Mouse (Mus musculus) hindbrain, postnatal 0 days (tissue): Measurements from ENCODE around the gene Isoc2a. TPM values are rescaled to one million over a fixed set of nuclear protein-coding genes. Genes with fewer than 3 reads are reported as not detected.

ENCODE experiments used
- ATAC-seq: fragments of 200-750 bp; cut with Nextera tagmentation; 2 replicates; pipeline ENCODE4 v1.8.0; 2017; ENCODE audit warnings: mild to moderate bottlenecking, moderate TSS enrichment, moderate library complexity
- DNase-seq: peaks from one replicate; pipeline ENCODE4 v3.0.0-alpha.2; 2015; ENCODE audit warnings: low spot score
- H3K27ac ChIP-seq: fragments of 300-500 bp; sonication (generic); 2 replicates; pipeline ENCODE4 v1.5.1; 2014; ENCODE audit warnings: mild to moderate bottlenecking
- H3K27me3 ChIP-seq: fragments of 300-500 bp; sonication (generic); 2 replicates; pipeline ENCODE4 v1.6.1; 2014; ENCODE audit warnings: low read length, mixed read lengths; ENCODE audit not compliant: insufficient read depth
- H3K36me3 ChIP-seq: fragments of 300-500 bp; sonication (generic); 2 replicates; pipeline ENCODE4 v1.6.1; 2014; ENCODE audit warnings: low read length, mixed read lengths; ENCODE audit not compliant: insufficient read depth
- H3K4me1 ChIP-seq: fragments of 300-500 bp; sonication (generic); 2 replicates; pipeline ENCODE4 v1.6.1; 2014; ENCODE audit warnings: antibody characterized with exemption, low read length, mixed read lengths; ENCODE audit not compliant: insufficient read depth
- H3K4me2 ChIP-seq: fragments of 300-500 bp; sonication (generic); 2 replicates; pipeline ENCODE4 v1.6.1; 2014; ENCODE audit warnings: low read depth, mild to moderate bottlenecking, low read length, moderate library complexity, mixed read lengths
- H3K4me3 ChIP-seq: fragments of 300-500 bp; sonication (generic); 2 replicates; pipeline ENCODE4 v1.5.1; 2014; ENCODE audit warnings: low read length
- H3K9ac ChIP-seq: fragments of 300-500 bp; sonication (generic); replicated peaks from 2 replicates; pipeline ENCODE4 v1.6.1; 2014; ENCODE audit warnings: mild to moderate bottlenecking, low read length, moderate library complexity, mixed read lengths
- H3K9me3 ChIP-seq: fragments of 300-500 bp; sonication (generic); 2 replicates; pipeline ENCODE4 v1.6.1; 2016; ENCODE audit warnings: low read length, mixed read lengths
- CTCF ChIP-seq: IDR thresholded peaks from 2 replicates; pipeline ENCODE4 v1.5.1; 2016; ENCODE audit warnings: antibody characterized with exemption, control low read depth, low read depth
- WGBS: fragments of 180-500 bp; shearing (Covaris S2); extraction: QIAGEN DNeasy Blood & Tissue Kit; methylation state at CpG from one replicate; pipeline ENCODE4 v1.1.7; 2014; 5-methylcytosine and 5-hydroxymethylcytosine counted together
- polyA plus RNA-seq: library from polyadenylated mRNA; unstranded; fragments of >200 nt; fragmentation: Nextera tagmentation; extraction: Ambion mirVana; gene quantifications from 2 replicates; pipeline ENCODE4 v1.2.1, GENCODE M21; 2015
- total RNA-seq: library from RNA; depleted of rRNA; stranded (reverse); fragments of >200 nt; gene quantifications from 2 replicates; pipeline ENCODE4 v1.2.3, GENCODE M21; 2014

Gene Isoc2a
- total and polyA plus RNA-seq, 2 experiments from 2014 or later, result 0.43 to 12.2 TPM

DNA sequence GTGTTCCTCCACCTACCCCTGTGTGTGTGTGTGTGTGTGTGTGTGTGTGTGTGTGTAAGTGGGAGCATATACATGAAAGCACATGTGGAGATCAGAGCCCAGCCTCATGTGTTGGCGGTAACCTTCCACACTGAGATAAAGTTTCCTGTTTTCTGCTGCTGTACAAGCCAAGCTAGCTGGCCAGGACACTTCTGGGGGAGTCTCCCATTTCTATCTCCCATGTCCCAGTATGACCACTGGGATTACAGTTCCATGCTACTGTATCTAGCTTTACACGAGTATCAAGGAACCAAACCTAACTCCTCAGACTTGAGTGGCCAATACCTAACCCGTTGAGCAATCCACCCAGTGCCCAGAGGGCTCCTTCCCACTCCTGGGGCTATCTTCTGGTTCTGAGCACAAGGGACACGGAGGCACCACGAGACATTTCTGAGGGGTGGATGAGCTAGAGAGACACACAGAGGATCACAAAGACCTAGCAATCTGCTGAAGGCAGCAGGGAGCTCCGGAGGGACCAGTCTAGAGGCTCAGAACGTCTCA is 13.3 kb upstream of the Isoc2a start:
- Histone ChIP-seq H3K9me3 (no peaks in the 10 kb centered on the region), H3K4me1 (no peaks in the 10 kb centered on the region), H3K4me3 (no peak overlapping the region), H3K4me2 (no peak overlapping the region), H3K9ac (no peak overlapping the region), H3K36me3 (no peaks in the 10 kb centered on the region), H3K27ac (no peak overlapping the region), H3K27me3 (no peaks in the 10 kb centered on the region)
- DNase-seq (no peak), ATAC-seq (no peak)
- 78% methylated on average over 7 of the region's 7 CpGs for WGBS
- TF ChIP-seq CTCF, result no peak

DNA sequence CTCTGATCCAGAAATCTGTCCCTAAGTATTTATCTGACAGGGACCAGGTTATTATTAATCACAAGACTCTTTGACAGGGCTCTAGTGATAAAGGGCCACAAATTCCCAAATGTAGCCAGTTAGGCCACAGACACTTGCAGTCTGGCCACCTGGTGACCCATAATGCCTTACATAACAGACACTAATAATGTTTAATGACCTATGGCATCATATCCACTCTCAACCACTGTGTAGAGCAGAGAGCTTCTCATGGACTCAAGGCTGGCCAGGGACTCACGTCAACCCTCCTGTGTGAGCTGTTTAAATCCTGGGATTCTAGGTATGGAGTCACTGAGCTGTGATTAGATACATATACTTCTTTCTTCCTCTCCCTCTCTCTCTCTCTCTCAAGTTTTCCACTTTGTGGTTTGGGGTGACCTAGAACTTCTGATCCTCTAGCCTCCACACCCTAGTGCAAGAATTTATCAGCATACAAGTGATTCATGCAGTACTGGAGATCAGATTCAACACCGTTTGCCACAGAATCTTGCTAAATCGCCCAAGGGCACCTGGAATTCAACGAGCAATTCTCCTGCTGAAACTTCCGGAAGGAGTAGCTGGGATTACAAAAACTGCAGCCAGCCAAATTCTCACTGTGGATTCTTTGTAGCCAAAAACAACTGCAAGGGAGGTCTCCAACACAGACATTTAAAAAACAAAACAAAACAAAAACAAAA is 12.7 kb upstream of the Isoc2a start:
- DNase-seq, result no peak
- Histone ChIP-seq H3K27ac (no peak overlapping the region), H3K9ac (no peak overlapping the region), H3K4me1 (no peaks in the 10 kb centered on the region), H3K36me3 (no peaks in the 10 kb centered on the region), H3K27me3 (no peaks in the 10 kb centered on the region), H3K9me3 (no peaks in the 10 kb centered on the region), H3K4me2 (no peak overlapping the region), H3K4me3 (no peak overlapping the region)
- no peak for TF ChIP-seq CTCF
- WGBS, result 85% methylated on average over 5 of the region's 5 CpGs
- ATAC-seq, result no peak

DNA sequence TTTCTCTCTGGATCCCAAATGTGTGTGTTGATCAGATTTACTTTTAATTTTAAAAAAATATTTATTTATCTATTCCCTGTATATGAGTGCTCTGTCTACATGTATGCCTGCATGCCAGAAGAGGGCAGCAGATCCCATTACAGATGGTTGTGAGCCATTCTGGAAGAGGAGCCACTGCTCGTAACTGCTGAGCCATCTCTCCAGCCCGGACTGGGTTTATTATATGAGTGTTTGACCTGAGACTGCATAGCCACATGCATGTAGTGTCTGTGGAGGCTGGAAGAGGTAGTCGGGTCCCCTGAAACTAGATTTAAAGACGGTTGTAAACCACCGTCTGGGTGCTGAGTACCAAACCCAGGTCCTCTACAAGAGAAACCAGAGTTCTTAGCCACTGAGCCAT is 11.9 kb upstream of the Isoc2a start:
- Histone ChIP-seq H3K4me3 (0 out of 2 replicates have a peak overlapping the region, but pooled peaks have one; percentile 48), H3K4me2 (peak overlapping the region; percentile 60; the same call in 1 of the 2 replicates), H3K9me3 (no peaks in the 10 kb centered on the region), H3K27me3 (no peaks in the 10 kb centered on the region), H3K27ac (no peak overlapping the region), H3K4me1 (no peaks in the 10 kb centered on the region), H3K36me3 (no peaks in the 10 kb centered on the region), H3K9ac (no peak overlapping the region)
- DNase-seq, result peak; percentile 58
- peak; percentile 55 for ATAC-seq
- peak; percentile 62 for TF ChIP-seq CTCF
- WGBS, result 51% methylated on average over 5 of the region's 5 CpGs

DNA sequence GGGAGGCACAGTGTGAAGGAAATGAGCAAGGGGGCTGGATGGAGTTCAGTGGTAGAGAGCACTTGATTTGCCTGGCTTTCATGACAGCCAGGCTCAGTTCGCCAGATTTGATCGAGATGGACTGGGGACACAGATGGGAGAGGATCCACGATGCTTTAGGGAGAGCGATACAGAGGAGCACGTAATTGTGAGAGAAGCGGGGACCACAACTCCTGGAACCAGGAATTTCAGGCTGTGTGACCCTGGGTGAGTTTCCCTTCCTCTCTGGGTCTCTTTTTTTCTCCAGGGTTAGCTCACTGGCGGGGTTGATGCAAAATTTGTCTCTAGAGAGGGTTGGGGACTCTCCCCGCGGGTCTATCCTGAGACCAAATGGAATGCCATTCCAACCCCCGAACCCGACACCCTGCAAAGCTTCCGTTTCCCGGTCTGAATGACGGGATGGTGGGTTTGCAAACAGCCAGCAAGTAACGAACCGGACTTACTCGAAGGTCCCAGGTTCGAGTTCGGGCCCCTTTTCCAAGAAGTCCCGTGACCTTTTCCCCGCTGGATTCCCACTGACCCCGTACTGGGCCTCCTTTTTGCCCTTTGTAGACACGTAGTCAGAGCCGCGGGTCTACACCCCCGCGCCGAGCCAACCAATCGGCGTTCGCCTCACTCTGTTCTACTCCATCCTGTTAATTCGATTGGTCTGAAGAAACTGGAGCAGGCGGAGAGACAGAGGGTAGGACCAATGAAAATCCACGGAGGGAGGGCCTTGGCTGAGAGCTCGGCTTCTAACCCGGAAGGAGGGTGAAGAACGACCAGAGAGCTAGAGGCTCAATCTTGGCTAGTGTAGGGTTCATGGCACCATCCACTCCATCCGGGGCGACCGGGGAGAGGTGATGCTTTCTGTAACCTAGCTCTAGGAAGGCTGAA is 11.1 kb upstream of the Isoc2a start:
- H3K36me3 ChIP-seq, result no peaks in the 10 kb centered on the region
- peak overlapping the region; percentile 56 for H3K9ac ChIP-seq
- H3K4me2 ChIP-seq, result peak overlapping the region; percentile 60
- DNase-seq (peak; percentile 97), ATAC-seq (peak; percentile 100)
- H3K4me1 ChIP-seq, result no peaks in the 10 kb centered on the region
- peak overlapping the region; percentile 48 for H3K4me3 ChIP-seq
- no peak for TF ChIP-seq CTCF
- 4% methylated on average over 40 of the region's 40 CpGs for WGBS
- no peaks in the 10 kb centered on the region for H3K9me3 ChIP-seq
- H3K27ac ChIP-seq, result peak overlapping the region; percentile 78
- no peaks in the 10 kb centered on the region for H3K27me3 ChIP-seq

DNA sequence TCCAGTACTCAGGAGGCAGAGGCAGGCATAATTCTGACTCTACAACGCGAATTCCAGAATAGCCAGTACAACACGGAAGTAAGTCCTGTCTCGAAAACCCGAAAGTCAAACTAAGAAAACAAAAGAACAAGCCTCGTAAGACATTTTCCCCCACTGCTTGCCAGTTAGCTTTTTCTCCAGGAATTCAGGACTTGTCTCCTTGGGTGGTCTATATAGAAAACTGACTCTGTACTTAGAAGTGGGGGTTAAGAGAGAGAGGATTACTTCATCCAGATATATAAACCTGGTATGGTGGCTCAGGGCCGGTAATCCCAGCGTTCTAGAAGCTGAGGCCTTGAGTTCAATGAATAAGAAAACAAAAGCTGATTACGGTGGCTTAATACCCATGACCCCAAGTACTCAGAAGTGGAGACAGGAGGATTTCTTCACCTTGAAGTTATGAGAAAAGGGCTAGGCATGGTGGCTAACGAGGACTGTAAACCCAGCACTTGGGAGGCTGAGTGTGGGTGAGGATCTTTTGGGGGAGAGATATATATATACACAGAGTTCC is 10.2 kb upstream of the Isoc2a start:
- H3K4me2 ChIP-seq, result peak overlapping the region; percentile 60
- no peak for ATAC-seq
- H3K9ac ChIP-seq, result peak overlapping the region; percentile 56; the same call in 1 of the 2 replicates
- no peaks in the 10 kb centered on the region for H3K36me3 ChIP-seq
- H3K27me3 ChIP-seq, result no peaks in the 10 kb centered on the region
- peak overlapping the region; percentile 48 for H3K4me3 ChIP-seq
- no peak for DNase-seq
- no peaks in the 10 kb centered on the region for H3K9me3 ChIP-seq
- no peak for TF ChIP-seq CTCF
- H3K27ac ChIP-seq, result peak overlapping the region; percentile 78
- 33% methylated on average over 10 of the region's 10 CpGs for WGBS
- no peaks in the 10 kb centered on the region for H3K4me1 ChIP-seq

DNA sequence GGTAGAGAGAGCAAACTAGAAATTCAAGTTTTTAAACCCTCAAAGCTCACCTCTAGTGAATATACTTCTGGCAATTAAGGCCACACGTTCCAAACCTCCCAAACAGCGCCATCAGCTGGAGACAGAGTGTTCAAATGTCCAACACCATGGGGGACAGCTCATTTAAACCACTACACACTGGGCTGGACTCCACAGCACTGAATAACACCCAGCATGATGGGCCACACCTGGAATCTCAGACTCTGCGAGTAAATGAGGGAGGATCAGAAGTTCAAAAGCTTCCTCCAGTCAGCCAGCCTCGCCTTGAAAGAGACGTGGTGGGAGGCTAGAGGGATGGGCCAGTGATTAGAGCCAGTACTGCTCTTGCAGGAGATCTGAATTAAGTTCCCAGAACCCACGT is 6.8 kb upstream of the Isoc2a start, which contains the start of gene Isoc2b:
Isoc2b (minus strand) TSS at position 126 of the 400 bp plus-strand sequence.
- H3K27ac ChIP-seq, result no peak within 1 kb of the TSS
- no peak within 1 kb of the TSS for H3K4me3 ChIP-seq
- H3K27me3 ChIP-seq, result no peaks in the 10 kb centered on the region
- H3K9me3 ChIP-seq, result no peaks in the 10 kb centered on the region
- no peak within 1 kb of the TSS for H3K4me2 ChIP-seq
- H3K4me1 ChIP-seq, result no peaks in the 10 kb centered on the region
- no peak for DNase-seq
- H3K36me3 ChIP-seq, result no peaks in the 10 kb centered on the region
- no peak within 1 kb of the TSS for H3K9ac ChIP-seq
- ATAC-seq, result no peak
- 55% methylated on average over 6 of the region's 6 CpGs for WGBS
- no peak for TF ChIP-seq CTCF
